Mouse (Mus musculus) limb, embryonic 12.5 days (tissue): ENCODE measurements around the gene Draxin. TPM values are rescaled to one million over a fixed set of nuclear protein-coding genes. Genes with fewer than 3 reads are reported as not detected.
A peak's percentile ranks its signal among the peaks of the same experiment; 100 is the strongest.
"Not testable (repeated sequence)": the region's sequence is repeated elsewhere in the genome, so short reads cannot be mapped to it uniquely, and the experiment has no call there.

Experiments
- ATAC-seq: fragments of 200-750 bp; cut with Nextera tagmentation; 2 replicates; pipeline ENCODE4 v1.8.0; 2017; ENCODE audit warnings: low read depth, moderate TSS enrichment; ENCODE audit not compliant: insufficient number of reproducible peaks, insufficient read depth, low FRiP score, low TSS enrichment
- H3K27ac ChIP-seq: fragments of 300-500 bp; sonication (generic); 2 replicates; pipeline ENCODE4 v1.5.1; 2016; ENCODE audit warnings: mild to moderate bottlenecking, moderate library complexity
- H3K27me3 ChIP-seq: fragments of 300-500 bp; sonication (generic); 2 replicates; pipeline ENCODE4 v1.6.1; 2016; ENCODE audit warnings: mild to moderate bottlenecking, moderate library complexity
- H3K36me3 ChIP-seq: fragments of 300-500 bp; sonication (generic); 2 replicates; pipeline ENCODE4 v1.6.1; 2016; ENCODE audit warnings: mild to moderate bottlenecking, moderate library complexity
- H3K4me1 ChIP-seq: fragments of 300-500 bp; sonication (generic); replicated peaks from 2 replicates; pipeline ENCODE4 v1.6.1; 2016
- H3K4me2 ChIP-seq: fragments of 300-500 bp; sonication (generic); 2 replicates; pipeline ENCODE4 v1.6.1; 2016; ENCODE audit warnings: mild to moderate bottlenecking, moderate library complexity
- H3K4me3 ChIP-seq: fragments of 300-500 bp; sonication (generic); replicated peaks from 2 replicates; pipeline ENCODE4 v1.5.1; 2016; ENCODE audit warnings: mild to moderate bottlenecking
- H3K9ac ChIP-seq: fragments of 300-500 bp; sonication (generic); replicated peaks from 2 replicates; pipeline ENCODE4 v1.6.1; 2016; ENCODE audit warnings: mild to moderate bottlenecking, moderate library complexity
- H3K9me3 ChIP-seq: fragments of 300-500 bp; sonication (generic); 2 replicates; pipeline ENCODE4 v1.6.1; 2016; ENCODE audit warnings: mild to moderate bottlenecking, moderate library complexity
- WGBS: fragments of 180-500 bp; shearing (Covaris S2); methylation state at CpG from one replicate; pipeline ENCODE4 v1.1.7; 2016; 5-methylcytosine and 5-hydroxymethylcytosine counted together
- polyA plus RNA-seq: library from polyadenylated mRNA; unstranded; fragments of >200 nt; fragmentation: Nextera tagmentation; extraction: Ambion mirVana; gene quantifications from 2 replicates; pipeline ENCODE4 v1.2.1, GENCODE M21; 2016

Draxin gene
- 1.8 and 1.9 TPM in 2 replicates for polyA plus RNA-seq

DNA sequence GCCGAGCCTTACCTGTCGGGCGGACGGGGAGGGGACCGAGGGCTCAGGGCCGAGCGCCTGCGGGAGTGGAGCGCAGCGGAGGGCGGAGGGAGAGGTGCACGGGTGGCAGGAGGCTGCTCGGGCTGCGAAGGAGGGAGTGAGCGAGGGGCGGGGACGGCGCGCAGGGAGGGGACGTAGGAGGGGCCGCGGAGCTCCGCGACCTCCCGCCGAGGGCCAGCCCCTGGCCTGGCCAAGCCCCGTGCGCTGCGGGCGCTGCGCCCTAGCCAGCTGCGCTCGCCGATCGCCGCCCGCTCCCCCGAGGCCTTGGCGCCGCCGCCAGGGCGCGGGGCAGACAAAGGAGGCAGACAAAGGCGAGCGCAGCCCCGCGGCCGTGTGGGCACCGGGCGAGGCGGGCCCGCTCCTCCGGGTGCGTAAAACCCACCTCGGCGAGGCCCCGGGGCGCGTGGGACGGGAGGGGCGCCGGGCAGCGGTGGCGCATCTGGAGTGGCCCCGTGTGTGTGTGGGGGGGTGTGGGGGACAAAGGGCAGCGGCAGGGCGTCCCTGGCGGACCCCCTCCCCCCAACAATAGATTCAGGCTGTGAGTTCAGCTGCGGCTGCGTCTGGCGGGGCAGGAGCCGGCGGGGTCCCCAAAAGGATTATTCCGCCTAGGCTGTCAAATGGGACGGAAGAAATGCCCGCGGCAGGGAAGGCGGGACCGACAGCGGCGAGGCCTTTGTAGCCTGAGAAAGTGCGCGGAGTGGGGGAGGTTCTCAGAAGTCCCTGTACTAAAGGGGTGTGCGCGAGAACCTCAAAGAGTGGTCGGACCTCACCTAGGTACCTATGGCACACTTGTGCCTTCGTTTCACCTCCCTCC is at the start of gene Draxin:
TSS of gene Draxin (minus strand) at position 138 of the 853 bp plus-strand sequence.
- Histone ChIP-seq H3K36me3 (no peaks in the 10 kb centered on the region), H3K9ac (peak within 1 kb of the TSS; percentile 91), H3K27ac (peak within 1 kb of the TSS; percentile 82), H3K4me3 (peak within 1 kb of the TSS; percentile 84), H3K4me2 (peak within 1 kb of the TSS; percentile 88), H3K27me3 (peaks cover 24% of the 10 kb centered on the region), H3K4me1 (peaks cover 20% of the 10 kb centered on the region; the same call in 1 of the 2 replicates), H3K9me3 (0 out of 2 replicates have a peak, but pooled peaks cover 5% of the 10 kb centered on the region)
- ATAC-seq, result peak; percentile 84
- WGBS, result under 1% methylated on average over 70 of the region's 87 CpGs

DNA sequence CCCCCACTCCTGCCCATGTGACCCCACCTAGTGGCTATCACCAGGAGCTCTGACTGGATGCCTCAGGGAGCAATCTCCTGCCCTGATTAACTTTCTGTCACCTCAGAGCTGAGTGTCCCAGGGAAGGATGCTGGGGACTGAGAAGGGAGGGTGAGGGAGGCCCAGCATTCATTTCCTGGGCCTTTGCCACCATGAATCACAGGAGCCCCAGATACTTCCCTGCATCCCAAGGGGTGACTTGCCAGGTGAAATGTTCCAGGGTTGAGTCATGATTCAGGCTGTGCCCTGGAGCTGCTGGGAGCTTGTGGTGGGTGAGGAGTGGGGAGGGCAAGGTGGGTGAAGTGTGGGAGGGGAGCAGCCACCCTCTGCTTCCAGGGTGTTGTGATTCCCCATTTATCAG is 47.2 kb upstream of the Draxin start:
- ATAC-seq, result no peak

DNA sequence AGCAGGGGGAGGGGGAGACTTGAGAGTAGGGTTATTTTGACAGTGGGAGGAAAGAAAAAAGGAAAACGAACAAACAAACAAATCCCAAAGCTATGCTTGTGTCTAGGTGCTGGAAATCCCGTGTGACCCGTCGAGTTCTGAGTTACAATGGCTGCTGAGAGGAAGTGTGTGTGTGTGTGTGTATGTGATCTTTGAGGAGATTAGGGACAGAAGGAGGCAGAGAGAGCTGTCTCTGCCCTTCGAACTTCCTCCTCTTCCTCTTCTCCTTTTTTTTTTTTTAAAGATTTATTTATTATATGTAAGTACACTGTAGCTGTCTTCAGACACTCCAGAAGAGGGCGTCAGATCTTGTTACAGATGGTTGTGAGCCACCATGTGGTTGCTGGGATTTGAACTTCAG is 46.1 kb upstream of the Draxin start:
- H3K9me3 ChIP-seq, H3K36me3 ChIP-seq, H3K27ac ChIP-seq, H3K4me1 ChIP-seq, H3K4me3 ChIP-seq, ATAC-seq, H3K9ac ChIP-seq, H3K4me2 ChIP-seq: not testable (repeated sequence)
- peaks cover 78% of the 10 kb centered on the region for H3K27me3 ChIP-seq
- WGBS, result 76% methylated on average over 5 of the region's 6 CpGs

More for the DNA sequence above, 47.2 kb upstream of the Draxin start:
- H3K36me3 ChIP-seq, result no peaks in the 10 kb centered on the region
- H3K4me1 ChIP-seq, result peaks cover 11% of the 10 kb centered on the region
- no peak overlapping the region for H3K4me3 ChIP-seq
- H3K27me3 ChIP-seq, result peaks cover 67% of the 10 kb centered on the region
- H3K9ac ChIP-seq, result no peak overlapping the region
- H3K4me2 ChIP-seq, result no peak overlapping the region
- no peak overlapping the region for H3K27ac ChIP-seq
- H3K9me3 ChIP-seq, result no peaks in the 10 kb centered on the region

DNA sequence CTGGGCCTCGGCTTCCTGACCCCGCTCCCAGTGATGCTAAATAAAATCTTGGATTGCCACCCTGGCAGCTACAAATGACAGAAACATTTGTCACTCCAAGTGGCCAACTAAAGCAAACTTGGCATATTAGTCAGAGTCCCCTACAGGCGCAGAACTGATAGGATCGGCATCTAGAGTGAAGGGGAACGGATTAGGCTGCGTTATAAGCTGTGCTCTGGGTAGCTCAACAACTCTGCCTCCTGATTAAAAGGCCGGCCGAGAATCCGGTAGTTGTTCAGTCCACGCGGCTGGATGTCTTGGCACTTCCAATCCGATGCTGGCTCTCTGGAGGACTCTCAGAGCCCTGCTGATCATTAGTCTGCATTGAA is 44.0 kb upstream of the Draxin start:
- WGBS, result 11% methylated on average over 12 of the region's 12 CpGs
- Histone ChIP-seq H3K4me2 (no peak overlapping the region), H3K27me3 (peaks cover 94% of the 10 kb centered on the region)

DNA sequence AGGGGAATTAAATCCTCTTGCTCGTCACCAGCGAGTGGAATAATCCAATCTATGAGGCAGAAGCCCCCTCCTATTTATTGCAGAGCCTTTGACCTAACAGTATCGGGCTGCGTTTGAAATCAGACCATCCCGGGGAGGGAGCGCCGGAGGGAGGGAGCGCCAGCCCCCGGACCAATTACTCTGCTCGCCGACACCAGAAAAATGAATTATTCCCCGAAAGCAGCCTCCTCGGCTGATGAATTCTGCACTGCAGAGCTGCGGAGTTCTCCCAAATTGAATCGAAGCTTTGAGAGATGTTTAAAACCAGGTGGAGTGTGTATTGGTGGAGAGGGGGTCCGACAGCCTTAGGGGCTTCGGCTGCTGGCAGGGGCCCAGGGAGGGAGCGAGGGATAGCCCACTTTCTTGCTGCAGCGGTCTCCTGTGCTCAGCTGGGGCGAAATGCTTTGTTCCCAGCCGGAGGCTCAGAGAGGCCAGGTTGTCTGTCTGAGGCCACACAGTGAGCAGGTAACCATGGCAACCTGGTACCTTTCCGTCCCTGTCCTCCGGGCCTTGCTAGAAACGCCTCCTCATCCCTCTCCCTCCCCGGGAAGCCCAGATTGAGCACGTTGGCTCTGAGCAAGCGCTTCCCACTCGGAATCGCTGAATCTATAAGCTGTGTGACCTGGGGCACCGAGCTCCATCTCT is 43.5 kb upstream of the Draxin start:
- peaks cover 7% of the 10 kb centered on the region for H3K4me1 ChIP-seq
- H3K27ac ChIP-seq, result no peak overlapping the region
- no peaks in the 10 kb centered on the region for H3K36me3 ChIP-seq
- H3K9ac ChIP-seq, result peak overlapping the region; percentile 23; the same call in 1 of the 2 replicates
- WGBS, result 2% methylated on average over 30 of the region's 30 CpGs
- peaks cover 91% of the 10 kb centered on the region for H3K27me3 ChIP-seq
- ATAC-seq, result no peak
- peak overlapping the region; percentile 37 for H3K4me2 ChIP-seq
- peak overlapping the region; percentile 9; the same call in 1 of the 2 replicates for H3K4me3 ChIP-seq
- H3K9me3 ChIP-seq, result no peaks in the 10 kb centered on the region

More for the DNA sequence above, 44.0 kb upstream of the Draxin start:
- Histone ChIP-seq H3K9me3 (no peaks in the 10 kb centered on the region), H3K27ac (no peak overlapping the region), H3K4me1 (peaks cover 7% of the 10 kb centered on the region), H3K4me3 (0 out of 2 replicates have a peak overlapping the region, but pooled peaks have one; percentile 9), H3K9ac (no peak overlapping the region), H3K36me3 (no peaks in the 10 kb centered on the region)
- ATAC-seq, result no peak

DNA sequence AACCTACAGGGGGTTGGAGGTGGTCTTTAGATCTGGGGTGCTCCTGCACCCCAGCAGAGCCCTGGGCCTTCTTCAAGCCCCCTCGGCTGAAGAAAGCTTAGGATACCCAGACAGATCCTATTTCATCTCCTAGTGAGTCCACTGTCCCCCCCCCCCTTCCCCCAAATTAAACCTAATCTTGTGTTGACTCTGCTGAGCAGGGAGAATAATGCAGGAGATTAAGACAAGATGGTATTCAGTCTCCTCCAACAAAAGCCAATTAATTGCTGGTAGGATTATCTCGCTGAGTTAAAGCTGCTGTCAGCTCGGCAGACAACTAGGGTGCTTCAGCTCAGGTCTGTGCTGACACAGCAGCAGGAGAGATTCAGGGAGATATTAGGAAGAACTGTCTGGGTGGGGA is 40.8 kb upstream of the Draxin start:
- Histone ChIP-seq H3K27me3 (peaks cover 91% of the 10 kb centered on the region), H3K4me2 (no peak overlapping the region), H3K4me3 (no peak overlapping the region), H3K9ac (no peak overlapping the region), H3K4me1 (peaks cover 13% of the 10 kb centered on the region), H3K9me3 (no peaks in the 10 kb centered on the region), H3K36me3 (no peaks in the 10 kb centered on the region), H3K27ac (no peak overlapping the region)
- ATAC-seq, result no peak
- 45% methylated on average over 3 of the region's 3 CpGs for WGBS

DNA sequence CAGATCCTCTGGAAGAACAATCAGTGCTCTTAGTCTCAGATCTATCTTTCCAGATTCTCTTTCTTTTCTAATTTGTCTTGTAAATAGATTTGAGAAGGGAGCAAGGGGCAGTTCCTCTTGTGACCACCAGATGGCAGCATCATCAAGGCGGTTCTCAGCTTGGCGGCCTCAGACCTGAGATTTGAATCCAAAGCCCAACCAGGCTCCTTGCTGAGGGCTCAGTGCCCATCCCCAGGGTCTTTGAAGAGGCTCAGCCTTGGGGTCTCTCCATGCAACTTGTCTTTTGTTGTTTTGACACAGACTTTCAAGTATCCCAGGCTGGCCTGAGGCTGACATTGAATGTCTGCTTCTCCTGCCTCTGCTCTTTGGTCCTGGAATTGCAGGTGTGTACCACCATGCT is 40.3 kb upstream of the Draxin start:
- ATAC-seq, result no peak
- no peak overlapping the region for H3K9ac ChIP-seq
- H3K4me2 ChIP-seq, result no peak overlapping the region
- WGBS, result 2% methylated on average over 2 of the region's 2 CpGs
- no peaks in the 10 kb centered on the region for H3K9me3 ChIP-seq
- peaks cover 13% of the 10 kb centered on the region for H3K4me1 ChIP-seq
- H3K4me3 ChIP-seq, result no peak overlapping the region
- H3K27me3 ChIP-seq, result peaks cover 91% of the 10 kb centered on the region
- H3K36me3 ChIP-seq, result no peaks in the 10 kb centered on the region
- no peak overlapping the region for H3K27ac ChIP-seq

DNA sequence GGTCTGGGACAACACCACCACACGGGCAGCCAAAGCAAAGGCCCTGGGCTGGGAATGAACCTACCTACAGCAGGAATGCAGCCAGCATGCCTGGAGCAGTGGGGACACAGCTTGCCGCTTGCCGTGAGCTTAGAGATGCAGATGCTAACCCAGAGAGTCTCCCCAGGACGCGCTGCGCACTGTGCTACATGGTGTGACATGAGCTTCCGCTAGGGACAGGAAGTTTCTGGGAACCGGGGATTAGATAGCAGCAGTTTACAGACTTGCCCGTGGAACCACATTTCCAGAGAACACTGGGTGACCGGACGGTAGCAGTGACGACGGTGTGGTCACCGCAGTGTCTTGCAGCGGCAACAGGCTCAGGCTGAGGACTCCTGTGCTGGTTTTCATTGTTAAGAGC is 39.1 kb upstream of the Draxin start:
- Histone ChIP-seq H3K4me2 (no peak overlapping the region), H3K36me3 (no peaks in the 10 kb centered on the region), H3K9ac (no peak overlapping the region), H3K27ac (no peak overlapping the region), H3K27me3 (peaks cover 91% of the 10 kb centered on the region), H3K4me3 (no peak overlapping the region), H3K4me1 (peaks cover 17% of the 10 kb centered on the region), H3K9me3 (no peaks in the 10 kb centered on the region)
- 28% methylated on average over 15 of the region's 15 CpGs for WGBS
- no peak for ATAC-seq

DNA sequence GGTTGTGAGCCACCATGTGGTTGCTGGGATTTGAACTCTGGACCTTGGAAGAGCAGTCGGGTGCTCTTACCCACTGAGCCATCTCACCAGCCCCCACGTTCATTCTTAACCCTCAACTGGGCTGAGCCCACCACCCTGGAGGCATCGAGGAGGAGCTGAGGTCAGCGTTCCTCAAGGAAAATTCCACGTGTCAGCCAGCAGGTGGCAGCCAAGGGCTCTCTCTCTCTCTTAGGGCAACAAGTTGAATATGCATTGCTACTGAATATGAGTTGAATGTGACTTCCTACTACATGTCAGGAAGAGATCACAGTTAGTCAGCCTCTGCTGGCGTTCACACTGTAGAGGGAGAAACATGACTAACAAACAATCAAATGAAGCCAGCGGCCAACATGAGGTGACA is 37.8 kb upstream of the Draxin start:
- Histone ChIP-seq H3K4me3 (no peak overlapping the region), H3K9ac (no peak overlapping the region), H3K27me3 (peaks cover 91% of the 10 kb centered on the region), H3K27ac (no peak overlapping the region), H3K4me2 (no peak overlapping the region), H3K36me3 (no peaks in the 10 kb centered on the region), H3K9me3 (no peaks in the 10 kb centered on the region), H3K4me1 (peaks cover 23% of the 10 kb centered on the region)
- 26% methylated on average over 7 of the region's 7 CpGs for WGBS
- ATAC-seq, result no peak

DNA sequence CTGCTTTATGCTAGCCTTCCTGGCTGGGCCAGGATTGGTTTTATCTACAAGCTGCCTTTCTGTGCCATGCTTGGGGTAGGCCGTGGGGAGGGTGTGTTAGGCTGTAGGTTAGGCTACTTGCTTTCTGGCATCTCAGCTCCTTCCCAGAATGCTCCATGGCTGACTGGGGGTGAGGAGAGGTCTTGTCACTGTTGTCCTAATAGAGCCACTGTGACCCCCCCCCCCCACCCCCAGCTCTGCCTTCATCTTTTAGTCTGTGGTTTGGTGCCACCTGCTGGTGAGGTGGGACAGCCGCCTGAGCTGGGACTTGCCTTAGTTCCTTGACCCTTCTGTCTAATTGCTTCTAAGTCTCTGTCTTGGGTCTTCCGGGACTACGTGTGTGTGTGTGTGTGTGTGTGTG is 36.5 kb upstream of the Draxin start:
- no peak overlapping the region for H3K27ac ChIP-seq
- ATAC-seq, result no peak
- no peaks in the 10 kb centered on the region for H3K9me3 ChIP-seq
- peak overlapping the region; percentile 16; the same call in 1 of the 2 replicates for H3K4me3 ChIP-seq
- H3K4me1 ChIP-seq, result peaks cover 24% of the 10 kb centered on the region
- H3K9ac ChIP-seq, result no peak overlapping the region
- 27% methylated on average over 4 of the region's 4 CpGs for WGBS
- H3K27me3 ChIP-seq, result peaks cover 91% of the 10 kb centered on the region
- peak overlapping the region; percentile 40 for H3K4me2 ChIP-seq
- no peaks in the 10 kb centered on the region for H3K36me3 ChIP-seq

DNA sequence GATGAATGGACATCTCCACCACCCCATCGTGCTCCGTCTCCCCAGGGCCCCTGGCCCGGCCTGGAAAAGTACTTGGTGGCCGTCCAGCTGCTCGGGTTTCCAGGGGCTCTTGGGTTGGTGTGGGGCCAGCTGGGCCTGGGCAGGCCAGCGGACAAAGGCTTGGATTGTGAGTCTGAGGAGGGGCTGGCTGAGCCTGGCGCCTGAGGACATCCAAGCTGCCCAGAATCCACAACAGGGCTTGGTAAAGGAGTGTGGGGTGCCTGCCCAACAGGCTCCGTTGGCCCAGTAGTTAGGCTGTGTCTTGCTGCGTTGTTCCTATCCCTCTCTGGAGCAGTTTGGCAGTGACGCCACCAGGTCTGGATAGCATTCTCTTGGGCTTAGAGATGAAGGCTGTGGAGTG is 35.9 kb upstream of the Draxin start:
- Histone ChIP-seq H3K4me1 (peaks cover 26% of the 10 kb centered on the region), H3K36me3 (no peaks in the 10 kb centered on the region), H3K27ac (no peak overlapping the region), H3K9ac (no peak overlapping the region; the same call in 1 of the 2 replicates), H3K27me3 (peaks cover 91% of the 10 kb centered on the region), H3K4me3 (peak overlapping the region; percentile 16; the same call in 1 of the 2 replicates), H3K4me2 (peak overlapping the region; percentile 40), H3K9me3 (no peaks in the 10 kb centered on the region)
- WGBS, result 9% methylated on average over 10 of the region's 10 CpGs
- no peak for ATAC-seq
